Mouse (Mus musculus): ENCODE data around the gene Gpx8. TPM values are rescaled to one million over a fixed set of nuclear protein-coding genes. Genes with fewer than 3 reads are reported as not detected.

Gene Gpx8
- total RNA-seq (2022) = 10 to 100 TPM; 32.6 to 36.7 (median 35.6) TPM

DNA sequence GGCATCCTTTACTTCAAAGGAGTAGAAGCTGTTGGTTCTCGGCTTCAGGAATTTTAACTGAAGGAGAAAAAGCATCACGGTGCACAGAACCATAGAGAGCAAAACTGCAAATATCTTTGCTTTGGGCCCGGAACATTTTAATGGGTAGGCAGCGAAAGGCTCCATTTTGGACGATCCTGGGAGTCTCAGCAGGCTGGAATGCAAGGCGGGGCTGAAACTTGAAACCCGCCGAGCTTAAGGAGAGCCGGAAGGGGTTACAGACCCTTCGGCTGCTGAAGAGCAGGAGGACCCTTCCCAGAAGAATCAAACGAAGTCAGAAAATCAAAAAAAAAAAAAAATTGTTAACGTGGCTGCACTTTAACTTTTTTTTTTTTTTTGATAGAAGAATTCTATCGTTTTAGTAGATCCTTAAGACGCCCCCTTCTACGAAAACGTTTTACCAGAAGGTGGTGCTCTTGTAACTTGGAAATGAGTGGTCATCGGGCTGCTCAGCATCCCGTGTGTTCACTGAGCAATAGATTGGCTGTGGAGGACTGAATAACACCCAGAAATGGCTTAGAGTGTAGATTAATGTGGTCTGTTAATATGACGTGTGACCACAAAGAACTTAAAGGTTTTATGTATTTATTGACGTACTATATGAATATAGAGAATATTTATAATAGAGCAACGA is at the start of gene Gpx8:
Gpx8 (minus strand) TSS at position 200 of the 673 bp plus-strand sequence.
- peak; percentile 57 for DNase-seq (ENCODE audit: low spot score)

DNA sequence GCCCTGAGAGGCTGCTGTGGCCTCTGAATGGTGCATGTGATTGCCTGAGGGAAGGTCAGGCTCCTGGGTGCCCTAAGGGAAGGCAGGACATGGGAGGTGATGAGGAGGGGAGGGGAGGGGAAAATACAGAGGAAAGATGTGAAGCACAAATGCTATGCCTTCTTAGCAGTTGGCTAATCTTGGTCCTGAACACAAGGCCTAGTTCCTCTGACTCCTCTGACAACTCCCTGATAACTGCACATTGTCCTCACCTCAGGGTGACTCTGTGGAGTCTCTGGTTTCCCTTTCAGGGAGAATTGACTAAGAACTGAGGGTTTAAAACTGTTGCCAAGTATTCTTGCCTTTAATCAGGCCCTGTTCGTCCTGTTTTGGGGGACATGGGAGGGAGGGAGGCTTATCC is 48.4 kb upstream of the Gpx8 start:
- no peak for DNase-seq (ENCODE audit: low spot score)

DNA sequence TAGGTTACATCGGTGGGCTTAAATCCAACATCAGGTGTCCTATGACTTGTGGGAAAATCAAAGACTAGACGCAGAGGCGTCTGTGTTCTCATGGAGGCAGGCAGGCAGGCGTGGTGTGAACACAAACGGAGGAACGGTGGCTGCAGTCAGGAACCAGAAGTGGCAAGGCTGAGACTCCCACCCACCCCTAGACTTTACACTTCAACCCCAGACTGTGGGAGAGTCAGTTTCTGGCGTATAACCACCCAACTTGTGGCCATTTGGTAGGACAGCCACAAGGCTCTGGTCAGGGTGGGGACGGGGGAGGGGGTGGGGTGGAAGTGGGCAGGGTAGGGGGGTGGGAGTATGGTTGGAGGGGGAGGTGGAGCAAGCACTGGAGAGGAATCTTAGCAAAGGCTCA is 44.3 kb upstream of the Gpx8 start:
- DNase-seq (ENCODE audit: low spot score) = no peak

DNA sequence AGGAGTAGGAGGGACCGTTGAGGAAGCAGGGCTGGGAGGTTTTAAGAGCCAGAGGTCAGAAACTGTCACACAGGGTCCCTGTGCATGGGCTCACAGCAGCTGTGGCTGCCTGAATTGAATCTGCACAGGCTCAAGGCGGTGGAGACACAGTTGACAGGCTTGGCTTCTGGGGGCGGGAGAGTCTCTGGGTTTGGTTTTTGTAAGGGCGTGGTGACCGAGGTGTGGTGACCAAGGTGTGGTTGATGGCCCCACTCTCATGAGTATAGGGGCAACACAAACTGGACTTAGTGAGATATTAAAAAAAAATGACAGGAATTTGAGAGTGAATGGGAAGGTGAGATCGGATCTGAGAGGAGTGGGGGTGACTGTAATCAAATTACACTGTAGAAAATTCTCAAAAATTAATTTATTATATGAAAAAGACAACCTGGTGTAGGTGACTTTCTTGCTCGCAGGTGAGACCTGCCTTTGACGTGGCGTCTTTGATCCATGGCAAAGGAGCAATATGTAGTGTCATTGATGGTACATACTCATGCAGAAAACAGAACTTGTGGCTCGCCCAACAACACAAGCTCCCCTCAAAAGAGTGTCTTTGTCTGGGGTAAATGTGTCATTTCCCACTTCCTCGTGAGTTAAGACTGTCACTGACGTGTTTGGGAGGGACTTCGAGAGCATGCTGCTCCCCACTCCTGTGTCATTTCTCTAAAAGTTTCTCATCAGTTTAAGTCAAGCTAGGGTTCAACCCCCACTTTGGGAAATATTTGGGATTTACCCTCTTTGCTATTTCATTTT is 41.2 kb upstream of the Gpx8 start:
- no peak for DNase-seq (ENCODE audit: low spot score)

DNA sequence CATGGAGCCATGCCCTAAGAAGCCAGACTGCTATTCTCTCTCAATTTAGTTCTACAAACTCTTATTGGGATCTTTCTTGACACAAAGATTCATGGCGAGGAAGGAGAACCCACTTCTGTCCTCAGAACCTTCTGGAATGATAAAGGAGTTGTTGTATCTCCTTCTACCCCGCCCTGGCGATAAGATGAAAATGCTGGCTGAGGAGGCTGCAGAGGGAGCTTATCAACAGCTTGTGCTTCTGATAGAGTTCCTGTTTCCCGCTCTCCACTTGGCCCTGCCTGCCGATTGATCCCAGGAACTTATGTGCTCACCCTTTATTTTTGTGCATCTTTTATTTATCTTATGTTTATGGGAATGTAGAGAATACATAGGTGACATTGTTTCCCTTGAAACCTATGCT is 38.5 kb upstream of the Gpx8 start:
- DNase-seq (ENCODE audit: low spot score) = no peak

DNA sequence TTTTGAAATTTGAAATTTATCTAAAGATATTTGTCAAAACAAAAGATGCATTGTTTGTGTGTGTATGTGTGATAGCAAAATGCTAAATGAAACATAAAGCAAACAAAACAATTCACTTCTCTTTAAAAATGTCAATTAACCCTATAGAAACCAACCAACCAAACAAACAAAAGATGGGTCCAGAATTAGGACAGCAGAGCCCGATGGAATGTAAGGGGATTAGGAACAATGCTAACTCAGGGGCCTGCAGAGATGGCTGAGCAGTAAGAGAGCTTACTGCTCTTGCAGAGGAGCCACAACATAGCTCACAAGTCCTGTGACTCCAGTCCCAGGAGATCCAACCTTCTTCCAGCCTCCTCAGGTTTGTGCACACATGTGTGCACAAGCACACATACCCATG is 35.9 kb upstream of the Gpx8 start:
- DNase-seq (ENCODE audit: low spot score) = no peak

DNA sequence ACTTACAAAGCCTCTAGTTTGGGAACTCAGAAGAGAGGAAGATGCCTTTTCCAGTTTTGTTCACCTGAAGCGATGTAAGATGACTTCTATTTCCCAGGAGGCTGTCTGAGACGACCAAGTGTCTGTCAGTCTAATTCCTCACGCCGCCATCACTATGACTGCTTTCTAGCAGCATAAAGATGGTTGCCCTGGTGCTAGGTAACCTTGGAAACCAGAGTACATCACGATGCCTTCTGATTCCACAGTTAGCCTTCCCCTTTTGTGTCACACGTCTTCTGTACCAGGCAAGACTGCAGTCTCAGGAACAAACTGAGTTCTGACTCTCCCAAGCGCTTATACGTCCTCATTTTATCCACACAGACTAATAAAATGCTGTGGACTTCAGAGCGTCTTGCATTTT is 32.8 kb upstream of the Gpx8 start:
- no peak for DNase-seq (ENCODE audit: low spot score)

DNA sequence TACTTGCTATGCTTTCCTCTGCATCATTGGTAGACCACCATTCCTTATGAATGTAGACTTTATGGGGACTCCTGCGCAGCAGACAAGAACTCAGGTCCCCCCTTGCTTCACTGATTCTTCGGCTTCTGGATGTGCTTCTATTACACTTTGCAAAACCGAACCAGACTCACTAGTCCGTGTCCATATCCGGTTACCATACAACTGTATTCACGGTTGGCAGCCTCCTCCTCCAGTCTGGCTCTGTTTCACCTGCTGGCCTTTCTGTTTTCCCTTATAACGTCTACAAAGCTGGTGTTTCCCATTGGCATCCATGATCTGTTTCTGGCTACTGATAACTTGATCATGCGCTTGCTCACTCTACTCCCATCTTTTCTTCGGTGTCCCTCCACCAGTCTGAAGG is 18.3 kb upstream of the Gpx8 start:
- no peak for DNase-seq (ENCODE audit: low spot score)

DNA sequence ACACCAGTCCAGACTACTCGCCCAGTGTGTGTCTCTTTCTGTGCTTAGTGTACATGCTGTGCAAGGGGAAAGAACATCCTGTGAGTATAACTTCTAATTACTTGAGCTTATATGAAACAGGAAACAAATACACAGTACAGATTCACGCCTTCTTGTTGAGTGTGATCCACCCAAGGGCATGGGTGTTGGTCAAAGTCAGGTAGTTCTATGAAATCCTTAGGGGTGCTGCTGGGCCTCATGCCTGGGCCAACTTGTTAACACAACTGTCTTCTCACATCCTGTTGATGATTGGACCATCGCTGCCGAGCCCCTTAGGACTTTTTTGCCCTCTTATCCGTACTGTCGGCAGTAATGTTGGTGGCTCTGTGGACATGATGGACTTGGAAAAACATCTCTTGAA is 15.5 kb upstream of the Gpx8 start:
- no peak for DNase-seq (ENCODE audit: low spot score)

DNA sequence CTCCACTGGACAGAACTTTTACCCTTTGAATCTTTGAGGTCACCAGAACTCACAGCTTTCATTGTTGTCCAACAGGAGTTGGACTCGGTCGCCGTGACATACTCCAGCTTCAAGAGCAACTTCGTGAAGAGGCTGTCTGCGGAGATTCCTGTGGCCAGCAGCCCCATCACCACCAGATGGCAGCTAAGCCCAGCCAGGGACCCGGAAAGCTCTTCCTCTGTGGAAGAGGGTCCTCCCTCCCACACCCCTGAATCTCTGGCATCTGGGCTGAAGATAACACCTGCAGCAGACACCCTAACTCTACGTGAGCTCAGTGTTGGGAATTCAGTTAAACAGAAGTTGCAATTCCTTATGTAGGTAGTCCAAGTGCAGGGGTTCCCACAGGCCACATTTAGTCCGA is 9.6 kb upstream of the Gpx8 start:
- no peak for DNase-seq (ENCODE audit: low spot score)

DNA sequence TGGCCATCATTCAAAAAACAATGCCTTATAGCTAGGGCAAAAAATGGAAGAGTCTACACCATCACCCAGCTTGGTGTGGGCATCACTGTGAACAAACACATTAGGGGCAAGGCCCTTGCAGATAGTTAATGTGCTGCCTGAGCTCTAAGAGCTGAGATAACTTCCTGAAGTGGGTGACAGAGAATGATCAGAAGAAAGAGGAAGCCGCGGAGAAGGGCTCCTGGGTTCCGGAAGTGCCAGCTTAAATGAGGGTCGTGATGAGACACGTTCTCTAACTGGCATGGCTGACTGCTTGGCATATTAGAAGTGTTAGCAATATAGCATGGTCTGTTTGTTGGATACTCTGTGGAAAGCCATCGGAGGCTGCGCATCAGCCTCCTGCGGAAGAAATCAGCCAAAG is 8.0 kb upstream of the Gpx8 start:
- no peak for DNase-seq (ENCODE audit: low spot score)

DNA sequence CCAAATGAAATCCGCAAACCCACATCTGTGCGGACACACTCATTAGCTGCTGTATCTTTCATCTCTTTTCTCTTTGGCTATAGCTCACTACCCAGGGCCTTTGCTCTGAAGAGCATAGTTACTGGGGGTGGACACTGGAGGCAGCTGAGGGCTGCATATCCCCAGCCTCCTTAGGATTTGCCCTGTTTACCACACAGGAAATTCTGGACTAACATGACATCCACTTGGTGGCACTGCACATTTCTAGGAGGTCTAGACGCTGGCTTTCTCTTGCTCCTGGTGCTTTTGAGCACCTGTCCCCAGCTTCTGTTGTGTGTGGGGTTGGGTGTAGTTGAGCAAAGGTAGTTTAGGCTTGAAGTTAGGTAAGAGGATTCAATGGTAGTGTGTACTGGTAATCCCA is 1.4 kb upstream of the Gpx8 start:
- DNase-seq (ENCODE audit: low spot score) = no peak

DNA sequence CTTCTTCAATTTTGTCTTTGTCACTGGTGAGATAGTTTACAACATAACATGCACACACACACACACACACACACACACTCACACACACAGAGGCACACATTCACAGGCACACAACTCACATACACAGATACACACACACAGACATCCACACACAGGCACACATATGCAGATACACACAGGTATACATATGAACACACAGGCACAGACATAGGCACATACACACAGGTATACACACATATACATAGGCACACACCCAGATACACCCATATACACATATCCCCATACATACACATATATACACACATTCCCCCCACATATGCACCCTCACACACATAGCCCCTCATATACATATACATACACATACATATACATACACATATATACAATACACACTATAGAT is 808 bp upstream of the Gpx8 start:
- no peak for DNase-seq (ENCODE audit: low spot score)

DNA sequence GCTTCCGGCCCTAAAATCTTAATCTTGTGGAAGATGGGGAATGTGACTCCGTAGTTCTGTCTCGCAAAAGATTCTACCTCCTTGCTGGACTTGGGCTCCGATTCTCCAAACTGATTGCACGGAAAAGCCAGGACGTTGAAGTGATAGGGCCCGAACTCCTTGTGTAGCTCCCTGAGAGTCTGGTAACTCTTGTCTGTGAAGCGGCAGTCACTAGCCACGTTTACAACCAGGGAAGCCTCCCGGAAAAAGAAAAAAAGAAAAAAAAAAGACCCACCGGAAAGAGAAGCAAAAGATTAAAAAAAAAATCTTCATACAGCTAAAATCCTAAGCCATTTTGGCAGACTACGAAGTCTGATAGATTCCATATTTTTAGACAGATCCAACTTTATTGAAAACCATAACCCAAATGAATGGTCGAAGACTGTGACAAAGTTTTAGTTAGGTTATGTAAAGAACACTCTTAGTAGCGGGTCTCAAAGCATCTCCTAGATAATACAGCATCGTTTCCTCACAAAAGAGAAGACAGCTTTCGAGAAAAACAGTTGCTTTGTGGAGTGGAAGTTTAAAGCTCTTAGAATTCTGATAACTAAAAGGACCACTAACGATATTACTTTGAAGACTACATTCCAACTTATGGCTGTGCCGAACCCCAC is 626 bp downstream of the Gpx8 start:
- no peak for DNase-seq (ENCODE audit: low spot score)

DNA sequence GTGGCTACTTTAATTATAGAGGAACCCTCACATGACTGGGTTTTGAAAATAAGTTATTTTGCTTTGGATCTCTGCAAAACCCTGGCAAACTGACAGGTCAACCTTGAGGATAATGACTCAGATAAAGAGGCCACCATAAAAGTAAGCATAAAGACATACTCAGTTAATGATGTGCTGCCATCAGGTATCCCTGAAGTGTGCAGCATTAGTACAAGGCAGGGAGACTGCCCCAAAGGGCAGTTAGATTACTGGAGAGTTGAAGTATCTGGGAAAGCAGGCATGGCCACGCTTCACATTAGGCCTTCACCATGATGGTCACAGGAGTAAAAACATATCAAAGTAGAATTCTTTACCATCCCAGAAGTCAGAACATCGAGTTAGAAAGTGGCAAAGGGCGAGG is 1.3 kb downstream of the Gpx8 start:
- DNase-seq (ENCODE audit: low spot score) = no peak

DNA sequence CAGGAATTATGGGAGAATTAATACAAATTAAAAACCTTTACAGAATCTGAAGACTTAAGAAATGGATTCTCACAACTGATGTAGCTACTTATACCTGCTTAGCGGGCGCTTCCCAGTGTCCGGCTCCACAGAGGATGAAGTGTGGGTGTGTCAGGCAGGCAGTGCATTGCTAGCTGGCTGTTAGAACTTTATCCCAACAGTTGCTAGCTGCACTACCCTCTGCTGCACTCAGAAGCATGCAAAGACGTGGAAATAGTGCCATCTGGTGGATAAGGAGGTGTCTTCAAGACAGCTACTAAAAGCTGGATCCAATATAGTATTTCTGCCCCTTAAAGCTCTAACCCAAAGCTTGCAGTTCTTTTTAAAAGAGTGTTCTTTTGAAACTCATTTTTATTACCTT is 10.4 kb downstream of the Gpx8 start:
- peak; percentile 85 for DNase-seq (ENCODE audit: low spot score)

DNA sequence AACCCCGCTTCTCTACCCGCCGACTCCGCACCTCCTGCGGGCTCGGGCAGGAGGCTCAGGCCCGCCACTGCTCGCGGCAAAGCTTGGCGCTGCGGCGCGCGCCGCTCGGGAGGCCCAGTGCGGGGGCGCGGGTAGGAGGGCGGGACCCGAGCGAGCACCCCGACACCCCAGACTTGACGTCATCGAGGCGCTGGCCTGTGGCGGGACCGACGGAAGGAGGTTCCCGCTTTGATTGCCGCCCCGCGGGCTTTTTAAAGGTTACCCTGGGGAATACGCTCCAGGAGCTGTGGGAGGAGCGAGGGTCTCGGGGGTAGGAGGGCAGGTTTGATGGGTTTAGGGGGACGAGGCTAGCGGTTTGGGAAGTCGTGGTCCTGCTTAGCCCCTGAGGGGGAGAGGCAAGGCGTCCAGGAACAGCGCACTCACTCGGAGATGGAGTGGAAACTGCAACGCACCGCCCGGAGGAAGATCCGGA is 11.2 kb downstream of the Gpx8 start, which contains the start of gene Cdc20b:
Cdc20b (plus strand) TSS at position 162 of the 472 bp plus-strand sequence.
- peak; percentile 14 for DNase-seq (ENCODE audit: low spot score)

DNA sequence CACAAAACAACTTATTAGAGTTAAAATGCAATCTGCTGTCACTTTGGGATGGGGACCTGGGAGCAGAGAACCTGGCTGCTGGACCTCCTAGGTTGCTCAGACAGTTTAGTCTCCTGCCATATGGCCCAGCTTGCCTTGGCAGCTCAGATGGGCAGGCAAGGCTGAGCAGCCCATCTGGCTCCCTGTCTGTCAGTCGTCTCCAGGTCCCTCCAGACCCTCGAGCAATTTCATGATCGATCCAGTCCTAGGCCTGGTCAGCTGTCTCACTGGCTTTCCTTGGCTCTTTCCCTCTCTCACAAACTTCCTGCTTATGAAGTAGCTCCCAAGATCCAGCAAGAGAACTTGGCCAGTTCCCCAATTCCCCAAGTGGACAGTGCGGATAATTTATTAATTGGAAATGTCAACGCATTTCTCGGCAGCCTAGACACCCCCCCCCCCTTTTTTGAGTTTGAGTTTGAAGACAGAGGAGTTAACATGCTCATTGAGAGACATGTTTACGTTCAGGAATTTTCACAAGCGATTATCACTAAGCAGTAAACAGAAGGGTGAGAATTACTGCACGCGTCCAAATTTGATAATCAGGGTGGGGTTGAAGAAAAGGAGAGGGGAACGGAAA is 11.8 kb downstream of the Gpx8 start:
- no peak for DNase-seq (ENCODE audit: low spot score)

DNA sequence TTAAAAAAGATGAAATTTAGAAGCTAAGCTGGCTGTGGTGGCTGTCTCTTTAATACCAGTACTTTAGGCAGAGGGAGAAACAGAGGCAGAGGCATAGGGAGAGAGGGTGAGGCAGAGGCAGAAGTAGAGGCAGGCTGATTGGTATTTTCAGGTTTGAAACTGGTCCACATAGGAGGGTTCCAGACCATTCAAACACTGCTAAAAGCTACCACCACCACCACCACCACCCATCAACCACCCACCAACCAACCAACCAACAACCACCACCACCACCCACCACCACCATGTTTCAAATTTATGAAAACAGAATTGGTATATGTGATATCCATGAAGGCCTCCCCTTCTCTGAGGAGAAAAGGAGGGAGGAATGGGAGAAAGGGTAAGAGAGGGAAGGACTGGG is 13.4 kb downstream of the Gpx8 start:
- DNase-seq (ENCODE audit: low spot score) = no peak

DNA sequence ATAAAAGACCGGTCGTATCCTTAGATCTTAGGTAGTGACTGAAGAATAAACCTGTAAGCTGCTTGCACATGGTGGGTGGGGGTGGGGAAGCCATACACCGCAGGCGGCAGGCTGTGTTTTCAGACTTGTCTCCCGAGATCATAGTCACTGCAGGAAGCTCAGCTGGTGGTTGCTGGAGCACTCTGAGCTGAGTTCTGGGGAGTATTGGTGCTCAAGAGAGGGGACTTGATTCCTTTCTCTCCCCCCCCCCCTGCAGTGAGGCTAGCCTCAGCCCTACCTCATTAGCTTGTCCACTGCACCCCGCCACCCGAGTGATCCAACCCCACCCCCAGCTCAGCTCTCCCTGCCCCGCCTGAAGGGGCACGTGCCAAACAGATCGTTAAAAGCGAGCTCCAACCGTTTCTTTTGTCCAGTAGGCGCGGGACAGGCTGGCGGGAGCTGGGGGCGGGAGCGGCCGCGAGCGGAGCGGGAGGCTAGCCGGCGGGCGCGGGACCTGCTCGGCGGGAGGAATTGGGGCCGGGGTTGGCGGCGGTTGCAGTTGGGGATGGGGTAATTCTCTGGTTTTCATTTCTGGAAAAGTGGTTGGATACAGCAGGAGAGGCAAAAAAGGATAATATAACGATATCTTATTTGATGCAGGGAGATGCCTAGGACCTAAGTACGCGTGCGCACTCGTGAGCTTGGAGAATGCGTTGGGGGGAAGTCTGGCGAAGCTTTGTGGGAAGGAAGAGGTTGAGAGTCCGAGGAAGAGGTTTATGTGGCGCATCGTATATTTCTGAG is 14.2 kb downstream of the Gpx8 start:
- DNase-seq (ENCODE audit: low spot score) = no peak

DNA sequence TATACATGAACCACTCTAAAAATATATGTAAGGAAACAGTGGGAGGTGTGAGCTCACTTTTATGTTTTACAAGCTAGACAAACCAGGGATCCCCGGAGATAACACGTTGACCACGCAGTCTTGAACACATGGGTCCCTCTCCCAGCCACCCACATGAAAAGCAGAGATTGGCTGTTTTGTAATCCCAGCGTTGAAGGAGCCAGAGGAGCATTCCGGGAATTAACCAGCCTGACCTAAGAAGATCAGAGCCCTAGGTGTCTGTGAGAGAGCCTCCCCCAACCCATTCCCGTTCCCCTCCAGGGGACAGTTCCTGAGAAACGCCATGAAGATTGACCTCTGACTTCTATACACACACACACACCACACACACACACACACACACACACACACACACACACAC is 14.9 kb downstream of the Gpx8 start:
- DNase-seq (ENCODE audit: low spot score) = no peak
